Mouse (Mus musculus) skeletal muscle tissue, adult 2 months (tissue): ENCODE measurements at regions not wholly inside any gene's neighbourhood (a gene's known extent, or its start where the extent isn't known, plus 50 kb on each side); places are given as distances from the start of the nearest gene placed in this dataset.

Experiments
- DNase-seq: peaks from one replicate; pipeline ENCODE4 v3.0.0-alpha.2; 2012; ENCODE audit warnings: low read depth, low spot score

DNA sequence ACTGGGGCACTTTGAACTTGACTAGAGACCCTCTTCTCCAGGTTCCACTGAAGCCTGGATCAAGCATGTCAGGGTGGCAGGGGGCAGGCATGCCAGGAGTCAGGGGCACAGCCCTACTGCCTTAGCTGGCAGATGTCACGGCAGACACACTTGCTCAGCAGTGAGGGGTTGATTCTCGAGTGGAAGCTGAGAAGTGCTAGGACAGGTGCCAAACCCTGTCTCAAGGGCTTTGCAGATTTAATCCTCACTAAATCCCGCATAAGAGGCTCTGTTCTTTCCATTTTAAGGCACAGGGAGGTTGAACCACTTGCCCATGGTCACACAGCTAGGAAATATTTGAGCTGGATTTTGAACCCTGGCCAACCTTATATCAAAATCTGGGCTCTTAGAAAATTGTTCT is 223.5 kb upstream of the Mvb12b start:
- no peak for DNase-seq

DNA sequence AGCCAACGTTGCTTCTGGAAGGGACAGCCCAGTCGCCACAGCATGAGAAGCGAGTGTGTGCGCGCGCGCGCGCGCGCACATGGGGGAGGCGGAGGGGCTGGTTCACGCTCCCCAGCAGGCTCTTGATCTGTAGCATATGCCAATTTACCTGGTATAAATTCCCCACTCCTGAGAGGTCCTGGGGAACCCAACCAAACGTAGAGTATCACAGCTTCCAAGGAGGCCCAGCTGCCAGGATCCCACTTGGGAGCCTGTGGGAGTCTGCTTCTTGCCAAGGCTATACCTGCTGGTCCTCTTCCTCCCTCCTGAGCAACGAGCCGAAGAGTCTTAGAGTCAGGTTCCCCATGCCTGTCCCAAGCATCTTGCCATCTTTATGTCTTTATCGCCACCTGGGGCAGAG is 222.8 kb upstream of the Mvb12b start:
- no peak for DNase-seq

DNA sequence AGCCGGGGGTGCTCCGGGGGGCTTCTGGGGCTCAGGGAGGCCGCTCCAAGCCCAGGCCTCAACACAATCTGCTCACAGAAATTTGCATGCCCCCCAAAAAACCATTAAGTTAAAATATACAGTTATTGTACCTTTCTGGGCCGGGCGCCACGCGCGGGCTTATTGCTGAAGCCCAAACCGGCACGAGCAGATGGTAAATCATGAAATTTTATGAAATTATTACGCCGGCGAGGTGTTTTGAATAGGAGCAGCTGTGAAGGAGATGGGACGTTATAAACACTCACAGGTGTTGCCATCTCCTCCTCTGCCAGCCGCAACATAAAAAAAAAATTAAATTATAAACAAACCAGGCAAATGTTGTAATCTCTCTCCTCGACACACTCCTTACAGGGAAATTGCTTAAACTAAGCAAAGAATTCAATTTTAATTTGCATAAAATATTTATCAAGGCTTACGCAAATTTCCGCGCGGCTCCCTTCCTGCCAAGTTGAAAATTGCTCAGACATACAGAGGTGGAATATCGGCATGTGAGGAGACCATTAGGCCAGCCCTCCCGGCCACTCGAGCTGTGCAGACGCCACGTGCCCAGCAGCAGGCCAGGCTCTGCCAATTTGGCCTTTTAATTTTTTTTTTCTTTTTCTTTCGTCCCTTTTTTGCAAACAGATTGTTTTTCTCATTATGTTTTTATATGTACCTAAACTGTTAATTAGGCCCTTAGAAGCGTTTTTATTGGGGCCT is 220.0 kb upstream of the Mvb12b start:
- DNase-seq = no peak

DNA sequence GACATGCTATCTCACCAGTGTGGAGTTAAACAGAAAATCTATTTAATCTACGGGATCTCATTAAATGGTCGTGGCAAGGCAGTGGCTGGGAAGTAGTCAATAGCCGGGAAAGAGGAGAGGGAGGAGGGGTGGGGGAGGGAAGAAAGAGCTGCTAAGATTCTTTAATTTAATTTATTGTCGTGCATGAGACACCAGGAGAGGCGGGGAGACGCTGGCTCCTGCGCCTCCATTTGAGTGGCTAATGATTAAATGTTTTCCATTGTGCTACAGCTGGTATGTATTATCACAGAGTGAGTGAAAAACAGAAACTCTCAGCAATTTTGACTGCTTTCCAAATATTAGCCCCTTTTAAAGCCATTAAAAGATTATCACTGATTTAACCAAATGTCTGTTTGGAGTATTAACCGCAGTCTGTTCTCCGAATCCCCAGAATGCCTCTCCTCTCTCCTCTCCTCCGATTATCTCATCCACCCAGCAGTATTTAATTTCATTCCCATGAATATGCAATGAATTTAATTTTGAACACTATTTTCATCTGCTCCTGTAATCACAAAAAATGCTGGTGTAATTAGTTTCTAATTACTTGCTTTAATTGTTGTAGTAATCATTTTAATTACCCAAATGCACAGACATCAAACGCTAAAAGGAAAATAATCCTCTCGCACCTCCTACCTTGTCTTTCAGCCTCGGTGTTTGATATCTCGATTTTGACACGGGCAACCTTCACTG is 219.3 kb upstream of the Mvb12b start:
- no peak for DNase-seq

DNA sequence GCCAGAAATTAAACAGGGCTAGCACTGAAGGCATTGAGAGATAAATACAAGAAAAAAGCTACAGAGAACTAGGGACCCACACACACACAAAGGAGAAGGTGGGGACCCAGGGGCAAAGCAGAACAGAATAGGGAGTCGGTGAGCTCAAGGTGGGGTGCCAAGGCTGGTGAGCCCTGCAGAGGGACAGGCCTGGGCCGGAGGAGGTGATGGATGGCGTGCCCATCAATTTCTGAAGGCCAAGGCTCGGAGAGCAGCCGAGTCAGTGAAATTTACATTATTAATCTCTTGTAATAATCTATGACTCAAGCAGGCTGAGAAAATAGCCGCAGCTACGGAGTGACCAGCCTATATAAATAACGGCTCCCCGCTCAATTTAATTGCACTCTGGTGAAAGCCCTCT is 218.5 kb upstream of the Mvb12b start:
- no peak for DNase-seq

DNA sequence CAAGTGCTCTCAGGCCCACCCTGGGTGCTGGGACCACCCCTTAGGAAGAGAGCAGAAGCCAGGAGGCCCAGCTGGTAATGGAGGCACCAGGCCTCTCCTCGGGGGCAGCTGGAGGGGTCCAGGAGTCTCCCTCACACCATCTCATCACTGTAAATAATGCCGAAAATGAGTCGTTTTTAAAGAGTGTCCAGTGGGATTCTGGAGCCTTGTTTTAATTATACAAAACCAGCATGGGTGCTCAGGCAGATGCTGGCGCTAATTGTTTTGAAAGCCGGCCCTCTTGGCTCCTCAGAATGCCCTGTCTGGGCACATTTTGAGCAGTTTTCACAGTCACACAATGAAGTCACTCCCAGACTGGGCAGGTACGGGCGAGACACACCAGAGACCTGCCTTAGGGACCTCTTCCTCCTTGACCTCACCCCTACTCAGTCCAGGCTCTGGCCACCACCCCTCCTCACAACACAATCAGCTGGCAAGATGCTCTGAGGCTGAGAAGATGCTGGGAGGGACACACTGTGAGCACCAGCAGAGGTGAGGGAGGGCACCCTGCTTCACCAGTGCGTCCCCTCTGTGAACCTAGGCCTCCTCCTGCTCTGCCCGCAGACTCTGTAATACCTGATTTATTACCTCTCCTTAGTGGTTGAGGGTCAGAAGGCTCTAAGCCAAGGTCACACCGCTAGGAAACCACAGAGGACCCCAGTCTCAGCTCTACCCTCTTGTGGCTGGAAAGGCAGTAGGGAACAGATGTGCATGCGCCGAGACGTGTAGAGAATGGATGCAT is 217.7 kb upstream of the Mvb12b start:
- no peak for DNase-seq

DNA sequence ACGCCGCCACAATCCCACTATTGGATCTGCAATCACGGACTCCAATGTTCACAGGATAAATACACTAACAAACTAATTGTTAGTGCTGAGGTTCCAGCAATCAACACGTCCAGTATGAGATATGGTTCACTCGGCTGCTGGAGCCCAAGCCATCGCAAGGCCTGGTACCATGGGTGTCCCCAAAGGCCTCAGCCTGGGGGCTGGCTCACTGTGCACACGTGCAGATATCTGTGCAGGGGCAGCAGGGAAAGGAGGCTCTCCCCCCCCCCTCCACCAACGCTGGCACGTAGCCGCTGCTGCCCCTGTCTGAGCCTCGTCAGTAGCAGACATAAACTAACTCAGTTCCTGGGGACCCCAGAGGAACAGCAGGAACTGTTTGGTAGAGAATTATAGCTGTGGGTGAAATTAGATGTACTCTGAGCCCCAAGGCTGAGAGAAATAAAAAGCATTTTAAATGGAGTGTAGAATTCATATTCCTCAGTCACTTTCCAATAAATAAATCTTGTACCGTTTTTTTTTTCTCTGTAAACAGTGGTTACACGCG is 210.3 kb upstream of the Mvb12b start:
- DNase-seq = no peak

- DNase-seq = peak; percentile 36
These were observed 208.8 kb upstream of the Mvb12b start for GRCm38 (mm10) chr2:34096561-34096960.

DNA sequence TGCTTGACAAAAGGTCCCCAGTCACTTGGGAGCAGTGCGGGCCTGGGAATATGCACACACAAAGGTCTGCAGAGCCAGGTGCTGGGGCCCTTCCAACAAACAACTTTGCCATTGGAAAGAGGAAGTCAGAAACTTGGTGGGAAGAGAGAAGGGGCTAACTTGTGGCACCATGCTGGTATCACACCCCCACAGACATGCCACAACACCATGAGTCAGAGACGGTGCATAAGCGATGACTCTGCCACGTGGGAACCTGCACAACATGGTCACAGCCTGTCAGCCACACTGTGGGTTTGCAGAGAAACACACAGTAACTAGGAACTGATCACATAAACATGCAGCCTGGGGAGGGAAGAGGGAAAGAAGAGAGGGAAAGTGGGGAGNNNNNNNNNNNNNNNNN is 201.1 kb upstream of the Mvb12b start:
- no peak for DNase-seq

GRCm38 (mm10) chr2:34086130-34086529 is 198.4 kb upstream of the Mvb12b start:
- DNase-seq = no peak

DNA sequence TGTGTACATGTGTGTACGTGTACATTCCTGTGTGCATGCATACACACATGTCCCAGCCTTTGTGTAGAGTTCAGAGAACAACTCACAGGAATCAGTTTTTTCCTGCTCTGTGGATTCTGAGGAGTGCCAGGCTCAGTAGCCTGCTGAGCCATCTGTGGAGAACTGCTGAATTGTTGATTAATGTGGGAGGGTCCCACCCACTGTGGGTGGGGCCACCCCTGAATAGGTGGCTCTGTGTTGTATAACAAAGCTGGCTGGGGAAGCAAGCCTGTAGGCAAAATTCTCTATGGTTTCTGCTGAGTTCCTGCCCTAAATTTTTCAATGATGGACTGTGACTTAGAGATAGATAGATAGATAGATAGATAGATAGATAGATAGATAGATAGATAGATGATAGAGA is 196.8 kb upstream of the Mvb12b start:
- no peak for DNase-seq

DNA sequence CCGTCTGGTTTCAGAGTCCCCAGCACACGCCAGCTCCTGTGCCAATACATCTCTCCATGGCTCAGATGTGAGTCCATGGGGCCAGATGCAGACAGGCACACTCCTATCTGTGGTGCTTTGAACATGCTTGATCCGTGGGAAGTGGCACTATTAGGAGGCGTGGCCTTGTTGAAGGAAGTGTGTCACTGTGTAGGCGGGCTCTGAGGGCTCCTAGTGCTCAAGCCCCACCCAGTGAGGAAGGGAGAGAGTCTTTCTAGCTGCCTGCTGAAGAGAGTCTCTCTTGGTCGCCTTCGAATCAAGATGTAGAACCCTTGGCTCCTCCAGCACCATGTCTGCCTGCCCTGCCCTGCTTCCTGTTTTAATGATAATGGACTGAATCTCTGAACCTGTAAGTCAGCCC is 194.7 kb upstream of the Mvb12b start:
- DNase-seq = no peak

- DNase-seq = no peak
These were observed 192.4 kb upstream of the Mvb12b start for GRCm38 (mm10) chr2:34080176-34080575.

DNA sequence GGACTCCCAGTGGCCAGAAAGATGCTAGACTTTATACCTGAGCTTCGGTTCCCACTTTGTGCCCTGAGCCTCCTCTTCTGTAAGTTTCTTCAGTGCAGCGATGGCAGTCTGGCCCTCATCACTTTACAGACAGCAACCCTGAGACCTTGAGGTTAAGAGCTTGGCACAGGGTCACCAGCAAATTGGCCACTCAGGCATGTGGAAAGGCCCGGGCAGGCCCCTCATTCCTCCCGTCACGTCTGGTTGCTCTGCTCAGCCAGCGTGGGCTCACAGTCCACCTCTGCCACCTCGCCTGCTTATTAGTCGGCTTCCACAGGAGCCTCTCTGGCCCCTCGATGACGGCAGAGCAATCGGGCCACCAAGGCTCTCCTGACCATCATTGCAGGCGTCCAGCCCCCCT is 191.5 kb upstream of the Mvb12b start:
- no peak for DNase-seq

DNA sequence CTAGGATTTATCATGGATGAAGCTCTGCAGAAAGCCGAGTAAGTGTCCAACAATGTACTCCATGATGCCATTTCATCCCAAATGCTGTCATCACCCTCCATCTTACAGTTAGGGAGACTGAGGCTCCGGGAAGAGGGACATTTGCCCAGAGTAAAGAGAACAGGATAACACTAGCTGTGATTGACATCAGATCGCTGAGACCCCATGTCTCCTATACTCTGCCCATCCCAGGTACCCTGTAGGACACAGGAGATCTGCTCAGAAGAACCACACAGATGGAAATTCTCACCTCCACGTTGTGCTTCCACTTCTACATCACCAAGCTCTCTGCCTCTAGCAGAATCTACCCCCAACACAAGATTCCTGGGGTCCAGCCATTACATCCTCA is 191.1 kb upstream of the Mvb12b start:
- DNase-seq = no peak

DNA sequence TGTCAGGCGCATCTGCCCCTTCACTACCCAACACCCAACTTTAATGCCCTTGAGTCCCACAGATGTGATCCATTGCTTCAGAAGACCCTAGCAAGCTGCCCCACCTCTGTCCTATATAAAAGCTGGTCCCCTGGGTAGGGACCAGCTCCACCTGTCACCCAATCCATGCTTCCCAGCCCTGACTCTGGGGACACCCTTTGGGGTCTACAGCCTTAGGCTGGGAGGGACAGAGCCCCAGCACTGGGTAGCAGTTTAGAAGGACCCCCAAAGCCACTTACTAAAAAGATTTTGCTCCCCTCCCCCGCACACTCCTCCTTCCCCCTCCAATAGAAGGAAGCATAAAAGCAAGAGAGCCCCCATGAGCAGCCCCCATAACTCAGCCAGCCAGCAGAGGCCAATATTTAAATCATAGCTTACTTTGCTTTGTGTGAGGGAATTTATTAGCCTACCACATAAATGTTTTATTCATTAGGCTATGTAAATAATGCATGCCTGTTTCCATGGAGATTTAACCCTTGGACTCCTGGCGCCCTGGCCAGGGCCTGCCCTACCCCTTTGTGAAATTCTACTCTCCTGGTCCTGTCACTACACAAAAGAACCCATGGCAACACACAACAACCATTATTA is 190.6 kb upstream of the Mvb12b start:
- no peak for DNase-seq

- DNase-seq = no peak
These were observed 188.6 kb upstream of the Mvb12b start for GRCm38 (mm10) chr2:34076346-34076745.

DNA sequence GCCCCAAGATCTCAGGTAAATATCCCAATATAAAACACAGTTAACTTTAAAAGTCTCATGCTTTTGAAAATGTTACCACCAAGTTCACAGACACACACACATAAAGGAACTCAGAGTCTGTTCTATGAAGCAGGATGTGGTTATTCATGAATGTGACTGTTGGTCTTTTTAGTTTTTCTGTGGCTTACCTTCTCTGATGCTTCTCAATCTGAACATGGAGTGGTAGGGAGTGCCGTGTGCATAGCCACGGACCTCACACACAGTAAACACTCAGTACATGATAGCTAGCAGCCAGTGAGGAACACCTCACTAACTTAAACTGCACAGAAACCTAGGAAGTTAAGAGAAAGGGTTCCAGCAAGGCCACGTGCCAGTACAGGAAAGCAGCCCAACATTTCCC is 186.3 kb upstream of the Mvb12b start:
- no peak for DNase-seq

- no peak for DNase-seq
These were observed 177.8 kb upstream of the Mvb12b start for GRCm38 (mm10) chr2:34065592-34065991.

DNA sequence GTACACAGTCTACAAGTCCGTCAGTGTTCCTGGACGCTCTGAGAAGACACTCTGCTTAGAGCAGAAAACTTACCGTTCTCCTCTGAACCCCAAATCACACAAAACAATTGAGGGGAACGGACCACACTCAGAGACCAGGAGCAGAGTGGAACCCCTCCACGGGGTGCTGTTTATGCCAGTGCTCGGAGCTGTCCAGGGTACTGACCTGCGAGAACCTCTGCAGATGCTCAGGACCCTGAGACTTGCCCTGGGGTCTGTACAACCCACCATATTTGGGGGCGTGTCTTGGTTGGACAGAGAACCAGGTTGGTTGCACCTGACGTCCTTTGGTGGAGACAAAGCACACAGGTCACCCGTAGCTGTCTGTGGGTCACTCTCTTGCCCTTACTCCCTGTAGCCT is 177.3 kb upstream of the Mvb12b start:
- no peak for DNase-seq

DNA sequence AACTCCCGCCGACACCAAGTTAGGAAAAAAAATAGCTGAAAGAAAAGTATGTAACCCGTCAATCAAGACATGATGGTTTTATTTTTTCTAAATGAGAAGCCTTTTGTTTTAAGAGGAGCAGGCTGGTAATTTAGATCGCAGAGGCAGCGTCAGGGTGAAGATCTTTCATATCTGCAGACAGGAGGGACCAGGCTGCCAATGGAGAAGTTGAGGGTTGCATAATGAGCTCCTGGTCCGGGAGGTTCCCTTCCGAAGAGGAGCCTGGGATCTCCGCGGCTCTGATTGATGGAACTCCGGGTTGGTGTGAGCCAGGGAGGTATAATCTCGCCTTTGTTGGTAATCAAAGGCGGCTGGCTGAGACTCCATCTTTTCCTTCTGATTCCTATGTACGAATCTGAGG is 168.8 kb upstream of the Mvb12b start:
- no peak for DNase-seq

GRCm38 (mm10) chr2:34043064-34043463 is 155.3 kb upstream of the Mvb12b start:
- DNase-seq = no peak
